Mouse (Mus musculus) left cerebral cortex, adult 8-10 months (tissue): ENCODE results near the gene Spon1. TPM values are rescaled to one million over a fixed set of nuclear protein-coding genes. Genes with fewer than 3 reads are reported as not detected.

Experiments used
- DNase-seq, 2 experiments: peaks; one replicate each; pipeline ENCODE4 v3.0.0; 2022; ENCODE audit warnings: low spot score in 2 of 2
- total RNA-seq, 4 experiments: library from RNA; stranded (reverse); gene quantifications; 2 replicates each; pipeline ENCODE4 v1.2.4; 2022

The Spon1 gene
- total RNA-seq, 4 experiments from 2014 or later: 39.1 to 44.5 (median 40.4) TPM

DNA sequence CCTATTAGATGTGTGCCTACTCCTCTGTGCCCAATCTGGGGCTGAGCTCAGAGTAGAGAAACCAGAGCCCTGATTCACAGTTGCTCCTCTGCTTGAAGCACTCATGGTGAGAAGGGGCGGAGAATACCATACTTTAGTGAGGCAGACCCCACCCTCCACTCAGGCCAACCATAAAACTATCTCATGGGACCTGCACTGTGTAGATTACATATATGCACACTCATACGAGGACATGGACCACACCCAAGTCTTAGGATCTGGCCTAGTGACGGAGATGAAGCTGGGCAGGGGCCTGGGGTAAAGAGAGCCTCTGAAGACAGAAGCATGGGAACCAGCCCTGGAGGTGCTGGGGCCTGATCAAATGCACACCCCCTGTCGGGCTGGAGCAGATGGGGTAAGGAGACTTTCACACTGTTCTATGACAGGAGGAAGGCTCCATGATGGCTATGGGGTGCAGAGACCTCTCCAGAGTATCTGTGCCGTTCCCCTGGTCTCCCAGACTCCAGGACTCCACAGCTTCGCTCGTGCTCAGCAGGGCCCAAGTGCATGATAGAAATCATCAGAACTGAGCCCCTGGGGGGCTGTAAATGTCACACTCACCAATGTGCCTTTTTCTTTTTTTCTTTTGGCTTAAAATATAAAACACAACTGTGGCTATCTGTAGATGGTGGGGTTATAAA lies 232.0 kb downstream of the Spon1 start:
- DNase-seq: no peak

DNA sequence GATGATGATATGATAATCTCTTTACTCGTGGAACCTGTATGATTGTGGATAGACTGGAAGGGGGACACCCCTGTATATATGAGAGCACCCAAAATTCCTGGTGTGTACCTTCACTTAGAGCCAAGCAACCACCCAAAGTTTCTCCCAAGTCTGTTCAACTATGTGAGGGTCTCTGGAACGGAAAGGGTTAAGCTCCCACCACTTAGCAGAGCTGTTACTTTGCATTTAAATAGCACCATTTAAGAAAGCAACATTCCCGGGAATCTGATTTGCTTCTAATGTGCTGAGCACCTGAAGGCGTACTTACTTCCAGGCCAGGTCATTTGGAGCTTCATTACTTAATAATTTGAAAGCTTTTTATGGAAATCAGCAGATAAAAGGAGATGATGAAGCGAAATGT lies 238.4 kb downstream of the Spon1 start:
- DNase-seq: no peak

- no peak for DNase-seq
Observed at GRCm38 (mm10) chr7:114005499-114005898, 239.7 kb downstream of the Spon1 start.

- no peak for DNase-seq
Observed at GRCm38 (mm10) chr7:114006456-114006855, 240.7 kb downstream of the Spon1 start.

- no peak for DNase-seq
Observed at GRCm38 (mm10) chr7:114007565-114007964, 241.8 kb downstream of the Spon1 start.

GRCm38 (mm10) chr7:114011726-114012443 lies 246.1 kb downstream of the Spon1 start:
- DNase-seq: no peak

DNA sequence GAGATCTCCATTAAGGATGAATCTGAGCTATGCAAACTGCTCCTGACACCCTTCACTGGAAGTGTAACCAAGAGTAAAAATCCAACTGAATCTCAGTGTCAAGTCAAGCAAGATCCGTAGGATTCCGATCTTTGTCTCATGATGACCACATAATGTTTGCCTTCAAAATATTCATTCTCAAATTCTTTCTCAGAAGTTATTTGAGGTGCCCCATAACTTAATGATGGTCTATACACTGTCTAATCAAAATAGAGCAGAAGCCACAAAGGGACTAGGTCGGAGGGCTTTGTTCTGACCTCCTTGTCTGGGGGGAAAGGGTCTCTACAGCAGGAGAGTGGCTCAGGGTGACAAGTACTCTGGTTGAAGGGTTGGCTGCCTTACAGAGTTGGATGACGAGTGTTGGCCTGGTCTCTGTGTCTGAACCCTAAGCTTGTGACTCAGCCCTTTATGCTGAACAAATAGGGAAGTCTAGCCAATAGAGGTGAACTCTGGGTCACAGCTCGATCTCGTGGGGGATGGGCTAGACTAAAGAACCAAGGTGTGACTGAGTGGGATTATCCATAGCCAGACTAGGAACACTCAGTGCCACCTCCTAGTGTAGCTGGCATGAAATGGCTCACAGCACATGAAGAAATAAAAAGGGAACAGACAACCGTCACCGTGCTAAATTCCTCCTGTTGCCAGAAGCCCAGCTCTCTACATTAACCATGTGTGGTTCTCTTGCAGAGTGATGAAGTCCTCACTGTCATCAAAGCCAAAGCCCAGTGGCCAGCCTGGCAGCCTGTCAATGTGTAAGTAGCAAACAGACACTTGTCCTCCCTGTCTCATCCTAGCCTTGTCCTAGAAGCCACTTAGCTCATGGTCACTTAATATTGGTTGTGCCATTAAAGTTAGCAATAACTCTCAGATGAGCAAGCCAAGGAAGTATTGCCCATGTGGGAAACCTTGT lies 250.5 kb downstream of the Spon1 start:
- no peak for DNase-seq

DNA sequence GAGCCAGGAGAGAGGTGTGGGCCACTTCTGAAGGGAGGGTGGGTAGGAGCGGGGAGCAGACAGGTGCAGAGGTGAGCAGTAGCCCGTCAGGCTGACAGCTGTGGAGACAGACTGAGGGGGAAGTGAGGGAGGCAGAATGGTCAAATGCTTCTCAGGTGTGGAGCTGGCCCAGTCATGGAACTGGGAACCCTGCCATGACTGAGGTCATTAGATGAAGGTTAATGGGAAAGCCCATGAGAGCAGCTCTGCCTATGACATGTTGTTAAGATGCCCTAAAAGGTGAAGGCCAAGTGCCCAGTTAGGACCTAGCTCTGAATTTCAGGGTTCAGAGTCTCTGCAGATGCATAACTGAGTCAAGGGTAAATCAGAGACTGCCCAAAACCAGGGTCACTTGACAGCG lies 253.1 kb downstream of the Spon1 start:
- no peak for DNase-seq

DNA sequence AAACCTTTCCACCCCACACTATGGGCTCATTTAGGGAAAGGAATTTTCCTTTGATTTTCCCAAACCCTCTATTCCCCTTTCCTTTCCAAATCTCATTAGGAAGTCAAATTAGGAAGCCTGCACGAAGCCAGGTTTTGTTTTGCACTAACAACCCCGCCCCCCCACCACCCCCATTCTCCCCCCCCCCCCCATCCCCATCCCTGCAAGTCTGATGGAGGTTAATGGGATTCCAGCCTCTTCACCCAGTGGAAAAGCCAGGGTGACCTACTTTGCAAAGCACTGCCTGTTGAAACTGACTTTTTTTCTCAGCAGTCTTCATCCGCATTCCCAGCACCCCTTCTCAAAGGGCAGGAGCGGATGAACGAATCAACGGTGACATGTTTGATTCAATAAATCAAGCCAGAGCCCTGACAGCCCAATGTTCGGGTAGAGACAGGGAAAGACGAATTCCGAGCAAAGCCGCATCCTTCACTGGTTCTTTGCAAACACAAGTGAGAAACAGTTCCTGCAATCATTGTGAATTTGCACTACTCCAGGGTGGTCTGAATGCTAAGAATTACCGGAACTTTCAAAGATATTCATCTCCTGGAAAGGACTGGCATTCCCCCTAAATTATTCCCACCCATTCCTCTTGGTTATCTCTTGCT lies 254.4 kb downstream of the Spon1 start:
- peak in 1 of 2 experiments; percentile 29 for DNase-seq

DNA sequence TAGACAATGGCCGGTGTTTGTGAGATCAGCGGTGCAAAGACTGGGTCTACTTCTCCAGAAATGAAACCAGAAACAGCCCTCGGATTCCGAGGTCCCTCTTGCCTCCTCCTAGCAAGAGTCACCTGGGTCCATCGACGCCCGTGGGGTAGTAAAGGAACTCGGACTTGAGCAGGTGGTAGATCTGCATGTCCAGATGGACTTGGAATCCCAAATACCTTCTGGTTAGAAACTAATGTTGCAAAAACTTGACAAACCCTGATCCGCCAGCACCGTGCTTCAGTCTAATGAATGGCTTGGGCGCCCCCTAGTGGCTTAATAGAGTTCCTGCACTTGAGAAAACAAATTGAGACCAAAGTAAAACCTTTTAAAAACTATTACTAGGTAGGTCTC lies 254.9 kb downstream of the Spon1 start:
- DNase-seq: peak; percentile 47 to 58

DNA sequence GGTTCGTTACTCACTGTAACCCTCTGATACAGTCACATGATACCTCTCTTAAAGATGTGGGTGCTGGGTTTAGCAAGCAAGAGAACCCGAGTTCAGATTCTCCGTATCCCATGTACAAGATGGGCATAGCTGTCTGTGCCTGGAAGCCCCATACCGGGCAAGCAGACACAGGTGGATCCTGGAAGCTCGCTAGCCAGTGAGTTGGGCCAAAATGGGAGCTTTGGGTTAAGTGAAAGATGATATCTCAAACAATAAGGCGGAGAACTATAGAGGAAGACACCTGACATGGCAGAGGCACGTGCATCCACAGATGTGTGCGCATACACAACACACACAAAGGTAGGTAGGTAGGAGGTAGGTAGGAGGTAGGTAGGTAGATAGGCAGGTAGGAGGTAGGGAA lies 261.1 kb downstream of the Spon1 start:
- no peak for DNase-seq

DNA sequence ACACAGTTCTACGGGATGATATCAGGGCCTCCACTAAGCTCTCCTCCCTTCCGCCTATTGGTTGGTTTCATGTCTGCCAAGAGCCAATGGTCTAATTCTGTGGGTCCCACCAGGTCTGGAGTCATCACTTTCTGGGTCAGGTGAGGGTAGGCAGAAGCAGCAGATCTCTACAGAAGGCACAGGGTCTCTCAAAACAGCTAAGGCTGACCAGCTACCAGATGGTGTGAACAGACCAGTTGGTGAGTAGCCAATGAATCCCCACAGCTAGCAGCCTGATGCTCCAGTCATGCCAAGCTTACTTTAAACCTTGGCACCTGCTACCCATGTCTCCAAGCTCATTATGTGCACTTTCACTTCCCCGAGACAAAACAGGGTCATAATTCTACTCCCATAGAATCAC lies 261.6 kb downstream of the Spon1 start:
- no peak for DNase-seq

DNA sequence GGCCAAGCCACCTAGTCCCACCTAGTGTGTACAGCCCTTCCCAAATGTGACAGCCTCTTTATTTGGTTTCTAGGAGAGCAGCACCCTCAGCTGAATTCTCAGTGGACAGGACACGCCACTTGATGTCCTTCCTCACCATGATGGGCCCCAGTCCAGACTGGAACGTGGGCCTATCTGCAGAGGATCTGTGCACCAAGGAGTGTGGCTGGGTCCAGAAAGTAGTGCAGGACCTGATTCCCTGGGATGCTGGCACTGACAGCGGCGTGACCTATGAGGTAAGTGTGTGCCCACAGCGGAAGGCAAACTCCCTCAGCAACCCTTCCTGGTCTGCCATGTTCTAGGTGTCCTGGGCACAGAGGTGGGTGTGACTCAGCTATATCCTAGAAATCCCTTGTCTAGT lies 263.0 kb downstream of the Spon1 start:
- no peak for DNase-seq

- DNase-seq: no peak
Observed at GRCm38 (mm10) chr7:114029596-114029995, 263.8 kb downstream of the Spon1 start.

- DNase-seq: no peak
Observed at GRCm38 (mm10) chr7:114037237-114037636, 271.4 kb downstream of the Spon1 start.

DNA sequence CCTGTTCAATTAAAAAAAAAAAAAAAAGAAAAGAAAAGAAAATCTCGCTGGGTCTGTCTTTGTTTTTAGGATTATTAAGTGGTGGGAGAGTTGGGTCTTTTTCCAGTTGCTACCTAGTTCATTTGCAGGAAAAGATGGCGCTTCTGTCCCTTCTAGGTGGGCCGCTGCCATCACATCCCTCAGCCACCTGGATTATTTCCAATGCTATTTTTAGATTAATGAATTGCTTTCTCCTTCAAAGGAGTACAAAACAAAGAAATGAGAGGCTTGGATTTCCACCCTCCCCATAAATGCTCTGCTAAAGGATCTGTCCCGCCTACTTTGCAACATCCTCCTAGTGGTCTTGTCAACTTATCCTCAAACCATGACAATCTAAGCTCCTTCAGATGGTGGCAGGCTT lies 275.6 kb downstream of the Spon1 start:
- no peak for DNase-seq

GRCm38 (mm10) chr7:114042973-114043928 lies 277.5 kb downstream of the Spon1 start:
- no peak for DNase-seq

GRCm38 (mm10) chr7:114043929-114044549 lies 278.2 kb downstream of the Spon1 start:
- DNase-seq: no peak

DNA sequence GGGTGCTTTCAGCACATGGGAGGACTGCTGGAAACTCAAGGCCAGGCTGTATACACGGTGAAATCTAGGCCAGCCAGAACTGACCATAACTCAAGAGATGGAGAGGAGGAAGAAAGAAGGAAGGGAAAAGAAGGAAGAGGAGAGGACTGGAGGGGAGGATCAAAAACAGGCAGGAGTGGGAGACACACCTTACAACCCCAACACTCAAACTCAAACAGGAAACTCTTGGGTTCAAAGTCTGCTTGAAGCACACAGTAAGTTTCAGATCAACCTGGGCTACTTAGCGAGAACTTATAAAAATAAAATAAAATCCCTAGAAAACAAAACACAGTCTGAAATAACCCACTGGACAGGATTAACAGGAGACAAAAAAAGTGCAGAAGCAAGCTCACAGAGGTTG lies 280.0 kb downstream of the Spon1 start:
- no peak for DNase-seq

GRCm38 (mm10) chr7:114053720-114054119 lies 287.9 kb downstream of the Spon1 start:
- no peak for DNase-seq
